Mouse (Mus musculus) layer of hippocampus, postnatal 10 days (tissue): Measurements from ENCODE around the gene Prelid3b. TPM values are rescaled to one million over a fixed set of nuclear protein-coding genes. Genes with fewer than 3 reads are reported as not detected.

ENCODE experiments used
- DNase-seq, 2 experiments: peaks; one replicate each; pipeline ENCODE4 v3.0.0; 2021; ENCODE audit warnings: low spot score in 2 of 2
- long read RNA-seq: library from polyadenylated mRNA; stranded (forward); transcript quantifications from one replicate; pipeline ENCODE4 v2.0.0, GENCODE M21; 2023
- total RNA-seq, 2 experiments: library from RNA; stranded (reverse); gene quantifications; 2 replicates each; pipeline ENCODE4 v1.2.3; 2021

Gene Prelid3b
- 10 to 100 TPM; 43.4 to 48.0 TPM for total RNA-seq
- long read RNA-seq, transcript Prelid3b-201 (6 exons, 1,553 nt): major isoform, 94 of 105 reads
- long read RNA-seq, partial matches to known transcripts: 2 of 105 reads
- long read RNA-seq, other reads (novel, unspliced or antisense): 9 of 105 reads

- peak; percentile 99 to 100 for DNase-seq
Measured at GRCm38 (mm10) chr2:174472818-174473549, at the start of gene Prelid3b. Prelid3b (minus strand) TSS chr2:174473081.

- DNase-seq: no peak
Measured at GRCm38 (mm10) chr2:174522134-174522533, 49.3 kb upstream of the Prelid3b start.

GRCm38 (mm10) chr2:174517141-174518079, 44.5 kb upstream of the Prelid3b start:
- DNase-seq: no peak

- no peak for DNase-seq
Measured at GRCm38 (mm10) chr2:174514887-174515286, 42.0 kb upstream of the Prelid3b start.

DNA sequence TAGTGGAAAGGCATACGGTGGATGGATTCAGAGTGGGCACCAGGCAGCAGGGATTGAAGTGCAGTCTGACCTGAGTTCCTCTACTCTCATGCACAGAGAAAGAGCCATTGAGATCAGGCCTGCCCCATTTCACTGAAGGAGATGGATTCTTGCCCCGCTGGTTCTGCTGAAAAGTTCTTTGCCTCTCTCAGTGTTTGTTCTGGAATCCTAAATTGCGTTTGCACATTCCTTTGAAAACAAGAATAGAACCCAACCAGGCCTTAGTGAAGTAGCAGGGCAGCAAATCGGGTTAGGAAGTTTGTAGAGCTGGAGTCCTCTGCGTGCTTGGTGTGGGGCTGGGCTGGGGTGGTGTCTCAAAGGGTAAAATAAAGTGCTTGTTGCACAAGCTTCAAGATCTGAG, 40.9 kb upstream of the Prelid3b start:
- no peak for DNase-seq

DNA sequence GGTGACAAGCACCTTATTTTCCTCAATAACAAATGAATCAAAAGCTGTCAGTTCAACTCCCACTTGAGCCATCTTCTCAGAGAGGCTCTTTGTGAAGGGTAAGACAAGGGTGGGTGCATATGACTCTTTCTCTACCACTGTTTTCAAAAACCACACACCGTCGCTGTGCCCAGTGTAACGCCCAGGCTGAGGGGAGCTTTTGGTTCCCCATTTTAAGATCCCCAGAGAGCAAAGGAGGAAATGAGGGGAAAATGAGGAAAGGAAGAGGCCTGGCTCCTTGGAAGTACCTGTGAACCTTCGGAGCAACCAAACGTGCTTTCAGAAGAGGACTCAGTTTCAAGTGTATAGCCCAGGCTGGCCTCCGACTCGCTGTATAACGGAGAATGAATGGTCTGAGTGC, 36.9 kb upstream of the Prelid3b start:
- DNase-seq: no peak

DNA sequence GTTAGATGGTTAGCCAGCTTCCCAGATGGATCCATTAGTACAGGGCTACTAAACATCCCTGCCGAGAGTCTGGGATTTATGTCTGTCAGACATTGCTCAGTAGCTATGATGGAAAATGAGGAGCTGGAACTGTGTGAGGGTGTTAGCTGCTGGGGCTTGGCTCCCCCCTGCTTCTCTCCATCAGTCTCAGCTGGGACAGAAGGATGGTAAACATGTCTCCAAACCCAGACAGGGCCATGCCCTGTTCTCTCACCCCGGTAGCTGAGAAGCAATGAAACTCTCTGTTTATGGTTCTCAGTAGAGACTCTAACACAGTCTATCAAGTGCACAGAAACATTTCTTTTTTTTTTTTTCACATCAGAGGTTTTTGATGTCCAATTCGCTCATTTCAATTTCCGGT, 35.1 kb upstream of the Prelid3b start:
- no peak for DNase-seq

DNA sequence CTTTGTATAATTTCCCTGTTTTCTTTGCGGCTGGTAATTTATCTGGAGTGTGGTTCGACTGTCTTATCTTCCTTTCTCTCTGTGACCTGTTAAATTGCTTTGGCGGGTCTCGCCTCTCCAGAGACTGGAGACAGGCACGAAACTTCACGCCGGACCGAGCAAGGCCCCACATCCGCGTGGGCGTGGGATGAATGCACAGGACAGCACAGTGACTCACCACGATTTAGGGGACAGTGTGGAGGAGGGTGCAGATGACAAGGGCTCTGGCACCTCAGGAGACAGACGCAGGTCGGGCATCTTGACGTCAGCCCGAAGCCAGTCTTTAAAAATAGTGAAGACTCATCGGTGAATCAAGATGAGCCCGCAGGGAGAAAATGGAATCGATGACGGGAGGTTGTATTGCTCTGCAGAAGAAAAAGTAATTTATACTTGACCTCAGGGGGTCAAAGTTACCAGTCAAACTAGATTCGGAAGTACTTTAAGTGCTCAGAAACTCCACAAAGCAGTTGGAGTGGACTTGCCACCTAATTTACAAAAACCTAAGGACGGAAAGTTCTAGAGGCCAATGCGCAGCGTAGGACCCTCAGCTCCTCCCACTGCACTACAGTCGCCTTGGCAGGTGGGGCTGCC, 30.1 kb upstream of the Prelid3b start:
- no peak for DNase-seq

- no peak for DNase-seq
Measured at GRCm38 (mm10) chr2:174502321-174502720, 29.4 kb upstream of the Prelid3b start.

- DNase-seq: no peak
Measured at GRCm38 (mm10) chr2:174501517-174501916, 28.6 kb upstream of the Prelid3b start.

DNA sequence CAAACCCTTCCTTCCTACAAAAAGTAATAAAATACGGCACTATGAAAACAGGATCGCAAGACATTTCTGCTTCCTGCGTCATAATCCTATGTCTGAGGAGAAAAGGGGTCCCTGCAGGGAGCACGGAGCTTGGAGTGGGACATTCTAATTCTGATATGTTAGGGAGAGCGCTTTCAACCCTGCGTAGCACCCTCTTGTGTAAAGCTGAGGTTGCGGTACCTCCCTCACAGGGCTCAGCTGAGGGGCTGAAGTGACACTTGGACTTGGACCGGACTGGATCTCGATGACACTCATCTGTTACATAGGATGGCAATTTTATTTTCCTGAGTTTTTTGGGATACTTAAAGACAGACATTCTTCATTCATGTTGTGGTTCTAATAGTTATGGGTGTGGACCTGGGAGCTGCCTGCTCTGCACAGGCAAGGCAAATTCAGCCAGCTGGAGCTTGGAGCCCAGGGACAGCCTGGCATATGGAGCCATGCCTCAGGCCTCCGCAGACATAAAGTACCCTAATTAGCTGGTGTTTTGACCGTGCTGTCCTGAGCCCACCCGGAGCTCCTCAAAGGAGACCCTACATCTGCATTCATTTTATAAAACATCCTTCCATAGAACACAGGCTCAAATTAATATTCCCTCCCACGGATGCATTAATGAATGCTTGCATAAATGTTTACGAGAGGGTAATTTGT, 28.1 kb upstream of the Prelid3b start:
- DNase-seq: no peak

- DNase-seq: no peak
Measured at GRCm38 (mm10) chr2:174492858-174493257, 20.0 kb upstream of the Prelid3b start.

GRCm38 (mm10) chr2:174487005-174487404, 14.1 kb upstream of the Prelid3b start:
- no peak for DNase-seq

DNA sequence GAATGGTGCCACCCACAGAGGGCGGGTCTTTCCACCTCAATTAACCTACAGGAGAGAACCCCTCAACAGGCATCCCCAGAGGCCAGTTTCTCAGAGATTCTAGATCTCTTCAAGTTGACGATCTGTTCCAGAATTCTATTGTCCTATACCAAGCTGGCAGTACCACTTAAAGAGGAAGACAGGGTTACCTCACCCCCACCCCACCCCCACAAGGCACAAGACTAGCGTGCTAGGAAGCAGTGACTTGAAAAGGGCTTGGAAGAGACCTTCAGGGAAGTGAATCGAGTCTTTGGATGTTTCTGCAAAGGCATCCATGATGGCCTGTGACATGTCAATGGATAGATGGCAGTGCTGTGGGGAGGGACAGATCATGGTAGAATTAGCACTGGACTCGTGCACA, 5.9 kb upstream of the Prelid3b start:
- no peak for DNase-seq

- no peak for DNase-seq
Measured at GRCm38 (mm10) chr2:174477543-174478319, 4.8 kb upstream of the Prelid3b start.

DNA sequence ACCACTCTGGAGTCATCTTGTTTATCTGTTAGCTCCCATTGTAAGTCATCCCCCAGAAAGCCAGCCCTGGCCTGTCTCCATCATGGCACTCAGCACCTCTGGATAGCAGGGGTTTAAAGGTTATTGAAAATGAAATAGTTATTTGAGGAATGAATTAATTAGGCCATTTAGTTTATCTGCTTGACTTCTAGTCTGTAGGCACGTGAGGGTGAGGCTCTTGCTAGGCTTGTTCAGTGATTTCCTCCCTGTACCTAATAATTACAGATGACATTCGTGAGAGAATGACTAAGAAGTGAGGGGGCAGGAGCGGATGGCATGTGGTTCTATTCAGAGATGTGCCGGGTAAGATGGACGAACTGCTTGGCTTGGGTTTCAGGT, 658 bp upstream of the Prelid3b start:
- DNase-seq: no peak

DNA sequence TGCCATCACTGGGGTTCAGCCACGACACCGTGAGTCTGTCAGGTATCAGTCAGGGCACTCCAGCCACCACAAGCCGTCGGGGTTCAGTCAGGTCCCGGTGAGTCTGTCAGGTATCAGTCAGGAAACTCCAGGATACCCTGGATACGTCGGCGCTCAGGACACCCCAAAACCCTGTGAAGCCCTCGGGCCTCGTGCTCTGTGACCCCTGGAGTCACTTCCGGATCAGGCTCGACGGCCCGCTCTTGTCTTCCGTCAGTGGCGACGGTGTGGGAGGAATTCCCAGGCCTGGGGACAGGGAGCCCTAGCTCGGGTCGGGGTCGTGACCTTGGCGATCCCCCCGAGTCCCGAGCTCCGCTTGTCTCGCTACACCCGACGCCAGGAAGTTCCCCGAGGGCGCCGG, 474 bp downstream of the Prelid3b start:
- DNase-seq: no peak

- no peak for DNase-seq
Measured at GRCm38 (mm10) chr2:174470786-174471405, 2.0 kb downstream of the Prelid3b start.

GRCm38 (mm10) chr2:174470333-174470732, 2.5 kb downstream of the Prelid3b start:
- no peak for DNase-seq
